Mouse (Mus musculus) cerebellum, adult 9-10 months (tissue): ENCODE measurements around the gene Mmp20.

Experiments used
- DNase-seq: peaks from one replicate; pipeline ENCODE4 v3.0.0; 2022

The Mmp20 gene

DNA sequence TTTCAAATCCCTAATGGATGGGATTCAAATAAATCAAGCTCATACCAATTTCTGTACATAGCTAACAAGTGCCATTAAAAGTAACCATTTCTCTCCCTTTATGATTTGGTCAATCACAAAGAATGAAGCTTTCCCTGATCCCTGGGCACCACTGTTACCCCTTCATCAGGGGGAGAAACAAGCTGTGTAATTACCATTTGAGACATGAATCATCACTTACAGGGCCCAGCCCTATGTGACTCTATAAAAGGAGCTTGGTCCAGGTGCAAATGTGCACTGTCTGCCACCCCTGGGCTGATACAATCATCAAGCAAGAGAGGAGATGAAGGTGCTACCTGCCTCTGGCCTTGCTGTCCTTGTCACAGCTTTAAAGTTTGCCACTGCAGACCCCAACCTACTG is at the start of gene Mmp20:
Gene Mmp20 (plus strand): TSS at position 301 of the 400 bp plus-strand sequence.
- no peak for DNase-seq

GRCm38 (mm10) chr9:7590063-7590462 is 38.0 kb upstream of the Mmp20 start:
- DNase-seq = no peak

DNA sequence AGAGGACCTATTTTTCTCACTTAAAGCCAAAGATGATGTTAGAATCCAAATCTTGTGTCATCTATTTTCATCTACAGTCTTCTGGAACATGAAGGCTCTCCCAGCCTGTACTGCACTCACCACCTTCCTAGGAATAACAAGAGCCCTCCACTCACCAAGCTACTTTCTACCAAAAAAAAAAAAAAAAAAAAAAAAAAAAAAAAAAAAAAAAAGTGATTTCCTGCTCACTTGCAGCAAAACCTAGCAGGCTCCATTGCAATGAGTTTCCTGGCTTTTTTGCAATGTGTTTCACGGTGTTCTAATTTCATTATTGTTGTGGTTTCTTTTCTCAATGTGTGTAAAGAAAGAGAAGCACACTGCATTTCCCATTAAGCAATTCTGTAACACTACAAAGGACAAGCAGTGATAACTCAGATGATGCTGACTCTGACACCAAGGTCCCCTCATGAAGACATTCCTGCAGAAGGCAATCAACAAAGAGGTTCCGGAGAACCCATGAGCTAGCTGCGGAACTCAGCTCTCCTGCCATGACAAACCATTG is 34.7 kb upstream of the Mmp20 start:
- no peak for DNase-seq

DNA sequence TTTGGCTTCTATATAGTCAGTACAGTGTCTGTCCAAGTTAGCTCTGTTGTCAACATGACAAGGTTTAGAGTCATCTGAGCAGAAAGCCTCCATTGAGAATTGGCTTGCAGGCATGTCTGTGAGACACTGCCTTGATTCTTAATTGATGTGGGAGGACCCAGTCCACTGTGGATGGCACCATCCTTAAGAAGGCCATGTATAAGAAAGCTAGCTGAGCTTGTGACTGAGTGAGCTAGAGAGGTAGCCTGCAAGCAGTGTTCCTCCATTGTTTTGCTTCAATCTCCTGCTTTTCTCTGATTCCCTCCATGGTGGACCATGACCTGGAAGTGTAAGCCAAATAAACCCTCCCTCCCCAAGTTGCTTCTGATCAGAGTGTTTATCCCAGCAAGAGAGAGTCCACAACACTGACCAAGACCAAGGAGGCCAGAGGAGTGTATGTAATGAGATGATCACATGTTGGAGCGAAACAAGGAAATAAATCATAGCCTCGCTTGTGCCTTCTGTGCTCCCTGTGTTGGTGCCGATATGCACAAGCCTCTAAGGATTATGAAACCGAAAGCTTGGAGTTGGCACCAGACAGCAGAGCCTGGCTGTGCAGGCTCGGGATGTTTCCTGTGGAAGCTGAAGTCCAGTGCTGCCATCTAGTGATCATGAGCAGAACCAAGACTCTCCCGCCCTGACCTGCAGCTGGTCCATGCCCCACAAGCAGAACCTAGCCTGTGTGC is 33.1 kb upstream of the Mmp20 start:
- peak; percentile 84 for DNase-seq

- DNase-seq = peak; percentile 60
Observed at GRCm38 (mm10) chr9:7602982-7603742, 24.9 kb upstream of the Mmp20 start.

GRCm38 (mm10) chr9:7604005-7604404 is 24.0 kb upstream of the Mmp20 start:
- DNase-seq = no peak

DNA sequence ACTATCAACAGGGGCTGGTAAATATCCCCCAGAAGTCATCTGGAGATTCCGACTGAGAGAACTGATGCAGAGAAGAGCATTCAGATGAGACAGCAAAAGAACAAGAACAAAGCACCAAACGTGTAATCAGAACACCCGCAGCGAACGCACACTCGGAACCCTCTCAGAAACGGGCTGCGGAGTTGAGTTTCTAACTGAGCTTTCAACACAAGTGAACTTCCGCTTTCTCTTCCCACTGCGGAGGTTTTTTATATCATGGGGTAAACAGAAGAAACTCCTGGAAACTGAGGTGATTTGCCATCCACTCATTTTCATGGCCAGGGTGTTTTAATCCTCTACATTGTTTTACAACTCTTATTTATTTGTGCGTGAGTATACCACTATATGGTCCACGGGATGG is 22.4 kb upstream of the Mmp20 start:
- DNase-seq = no peak

DNA sequence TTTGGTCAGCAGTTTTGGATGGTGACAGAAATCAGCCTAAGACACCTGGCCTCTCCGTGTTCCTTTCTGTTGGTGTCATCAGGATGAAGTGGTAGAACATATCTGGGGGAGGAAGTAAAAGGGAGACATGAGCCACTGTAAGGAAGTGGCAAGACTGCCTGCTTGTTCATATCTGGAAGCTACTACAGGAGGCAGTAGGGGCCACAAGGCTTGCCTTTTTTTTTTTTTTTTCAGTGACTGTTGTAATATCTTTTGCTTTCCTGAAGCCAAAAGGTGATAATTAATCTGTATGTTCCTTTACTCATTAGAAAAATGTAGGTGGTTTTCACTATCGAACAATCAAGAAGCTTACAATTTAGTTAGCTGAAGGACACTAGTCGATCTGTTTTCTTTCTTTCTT is 5.4 kb upstream of the Mmp20 start:
- DNase-seq = no peak

DNA sequence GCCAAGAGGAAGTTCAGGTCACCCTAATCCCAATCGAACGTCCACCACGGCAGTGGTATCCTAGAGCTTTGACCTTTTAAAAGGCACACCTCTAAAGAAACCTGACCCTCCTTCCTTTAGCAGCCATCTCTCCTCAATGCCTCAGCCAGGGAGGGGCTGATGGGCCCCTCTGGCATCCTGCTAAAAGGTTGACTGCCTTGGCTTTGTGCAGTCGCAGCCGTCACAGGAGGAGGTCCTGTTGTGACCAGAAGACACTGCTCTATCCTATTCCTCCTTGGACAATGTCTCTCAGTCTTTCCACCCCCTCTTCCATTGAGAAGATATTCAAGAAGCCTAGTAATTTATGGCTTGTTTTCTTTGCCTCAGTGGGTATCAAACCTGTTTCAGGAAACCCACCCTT is 5.9 kb downstream of the Mmp20 start:
- DNase-seq = no peak

DNA sequence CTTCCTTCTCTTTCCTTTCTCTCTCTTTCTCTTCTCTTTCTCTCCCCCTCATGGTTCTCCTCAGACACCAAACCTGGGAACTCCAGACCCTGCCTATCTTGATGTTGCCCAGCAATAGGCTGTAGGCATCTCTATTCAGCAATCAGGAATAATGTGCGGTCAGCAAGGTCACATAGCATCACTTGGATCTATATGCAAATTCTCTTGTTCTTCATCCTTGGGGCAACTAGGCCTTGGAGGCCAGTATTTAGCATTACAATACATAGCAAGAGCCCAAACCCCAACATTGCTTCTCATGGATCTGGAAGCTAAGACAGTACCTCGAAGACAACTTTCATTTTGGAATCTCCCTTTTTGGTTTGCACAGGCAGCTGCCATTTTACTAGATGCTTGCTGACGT is 19.9 kb downstream of the Mmp20 start:
- no peak for DNase-seq

GRCm38 (mm10) chr9:7650397-7651180 is 22.6 kb downstream of the Mmp20 start:
- no peak for DNase-seq

DNA sequence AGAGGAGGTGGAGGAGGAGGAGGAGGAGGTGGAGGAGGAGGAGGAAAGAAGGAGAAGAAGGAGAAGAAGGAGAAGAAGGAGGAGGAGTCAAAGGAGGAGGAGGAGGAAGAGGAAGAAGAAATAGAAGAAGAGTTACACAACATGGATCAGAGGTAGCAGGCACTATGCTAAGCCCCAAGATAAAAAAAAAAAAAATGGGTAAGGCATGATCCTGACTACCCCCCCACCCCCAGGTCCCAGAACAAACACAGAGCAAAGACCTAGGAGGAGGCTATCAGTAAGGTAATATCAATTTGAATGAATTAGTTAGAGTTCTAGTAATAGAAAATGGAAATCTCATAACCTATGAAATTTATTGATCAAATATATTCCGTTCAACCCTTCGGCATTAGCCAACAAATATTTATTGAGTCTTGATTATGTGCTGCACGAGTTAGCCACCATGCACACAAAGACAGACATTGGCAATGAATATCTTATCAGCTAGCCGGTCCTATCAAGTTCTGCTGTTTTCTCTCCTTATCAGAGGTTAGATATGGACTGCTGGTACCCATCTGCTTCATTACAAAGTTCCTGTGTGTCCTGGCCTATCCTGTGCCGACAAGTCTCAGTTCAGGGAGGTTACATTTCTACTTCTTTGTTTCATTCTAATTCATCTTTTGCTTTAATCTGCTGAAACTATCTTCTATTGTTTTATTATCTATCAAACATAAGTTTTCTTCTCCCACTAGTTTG is 24.5 kb downstream of the Mmp20 start:
- no peak for DNase-seq

- no peak for DNase-seq
Observed at GRCm38 (mm10) chr9:7657946-7658345, 29.9 kb downstream of the Mmp20 start.

- no peak for DNase-seq
Observed at GRCm38 (mm10) chr9:7659469-7660020, 31.5 kb downstream of the Mmp20 start.

DNA sequence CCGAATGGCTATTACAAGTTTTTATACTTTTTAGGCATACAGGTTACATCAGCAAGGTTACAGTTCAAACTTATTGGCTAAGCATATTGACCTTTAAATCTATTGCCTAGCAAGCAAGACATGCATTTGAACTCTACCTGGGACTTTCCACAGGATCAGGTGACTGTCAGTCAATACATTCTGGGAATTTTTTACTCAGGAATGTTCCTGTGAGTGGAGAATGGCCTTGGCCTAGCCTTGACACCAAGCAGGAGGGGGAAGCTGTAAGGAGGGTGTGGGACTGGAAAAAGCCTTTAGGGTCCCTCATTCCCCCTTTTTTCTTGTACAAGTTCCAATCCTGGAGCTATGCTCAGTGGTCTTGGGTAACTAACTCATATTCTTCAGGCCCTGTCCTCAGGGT is 33.3 kb downstream of the Mmp20 start:
- no peak for DNase-seq

DNA sequence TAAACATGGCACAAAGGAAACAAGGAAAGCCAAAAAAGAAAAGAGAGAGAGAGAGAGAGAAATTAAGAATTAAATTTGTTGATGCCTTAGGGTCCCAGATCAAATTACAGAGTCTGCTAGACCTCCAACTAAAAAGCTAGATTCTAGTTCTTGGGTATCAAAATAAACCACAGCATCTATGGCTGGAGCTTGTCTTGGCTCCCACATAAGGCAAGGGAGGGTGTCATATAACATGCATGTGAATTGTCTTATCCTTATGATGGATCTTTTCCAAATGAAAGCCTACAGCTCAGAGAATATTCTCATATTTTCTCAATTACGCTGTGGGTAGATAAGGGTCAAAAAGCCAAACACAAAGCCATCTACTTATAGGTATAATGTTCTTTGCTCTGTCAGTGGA is 41.6 kb downstream of the Mmp20 start:
- DNase-seq = no peak

GRCm38 (mm10) chr9:7672985-7673384 is 45.0 kb downstream of the Mmp20 start:
- no peak for DNase-seq

DNA sequence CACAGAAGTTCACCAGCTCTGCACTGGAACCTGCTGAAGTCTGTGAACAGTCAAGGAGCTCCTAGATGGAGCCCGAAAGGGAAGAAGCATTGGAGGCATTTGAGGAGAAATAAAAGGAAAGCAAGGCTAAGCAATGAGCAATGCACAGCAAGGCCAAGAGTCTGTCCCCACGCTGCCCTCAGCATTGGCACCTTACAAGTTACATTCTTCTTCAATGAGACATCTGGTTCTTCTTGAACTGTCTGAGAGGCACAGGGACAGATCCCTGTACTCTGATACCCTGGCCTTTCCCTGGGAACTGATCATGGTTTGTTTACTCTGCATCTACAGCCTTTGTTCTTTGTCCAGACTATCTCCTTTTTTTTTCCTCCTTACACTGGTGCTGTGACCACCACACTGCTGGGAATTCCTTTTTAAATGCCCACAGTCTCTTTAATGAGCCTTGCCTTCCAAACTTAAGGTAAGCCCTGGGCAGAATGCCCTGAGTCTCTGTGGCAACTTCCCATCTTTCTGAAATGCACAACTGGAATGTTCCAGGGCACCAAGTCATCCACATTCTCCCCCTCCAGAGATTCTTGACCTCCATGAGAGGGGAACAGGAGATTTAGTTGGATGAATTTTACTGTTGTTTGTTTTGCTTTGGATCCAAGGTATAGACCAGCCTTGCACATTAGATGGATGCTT is 50.3 kb downstream of the Mmp20 start:
- DNase-seq = no peak

GRCm38 (mm10) chr9:7682081-7682618 is 54.1 kb downstream of the Mmp20 start:
- DNase-seq = no peak

DNA sequence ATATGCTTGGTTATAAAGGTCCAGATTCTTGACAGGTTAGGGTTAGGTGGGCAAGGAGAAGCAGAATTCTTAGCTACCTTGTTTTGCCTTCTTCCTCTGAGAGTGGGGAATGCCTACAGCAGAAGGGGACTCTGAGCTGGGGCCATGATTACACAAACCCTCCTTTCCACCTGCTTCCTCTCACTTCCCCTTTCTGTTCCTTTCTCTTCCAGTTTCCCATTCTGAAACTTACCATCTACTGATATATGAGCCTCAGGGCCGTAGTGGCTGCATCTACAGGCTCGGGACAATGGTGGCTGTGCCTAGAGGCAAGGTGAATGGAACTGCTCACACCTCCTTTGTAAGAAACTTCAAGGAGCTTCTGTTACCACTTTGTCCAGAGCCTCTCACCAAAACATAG is 58.0 kb downstream of the Mmp20 start:
- no peak for DNase-seq

GRCm38 (mm10) chr9:7689799-7690198 is 61.8 kb downstream of the Mmp20 start:
- no peak for DNase-seq
